Mouse (Mus musculus) stomach, embryonic 16.5 days (tissue): ENCODE data around the gene Cfap52. TPM values are rescaled to one million over a fixed set of nuclear protein-coding genes. Genes with fewer than 3 reads are reported as not detected.

Experiments used
- ATAC-seq: fragments of 200-750 bp; cut with Nextera tagmentation; 2 replicates; pipeline ENCODE4 v1.8.0; 2017; ENCODE audit warnings: moderate number of reproducible peaks, moderate TSS enrichment; ENCODE audit not compliant: insufficient read depth, low FRiP score
- H3K27ac ChIP-seq: fragments of 300-500 bp; sonication (generic); 2 replicates; pipeline ENCODE4 v1.5.1; 2014; ENCODE audit warnings: low read length
- H3K27me3 ChIP-seq: fragments of 300-500 bp; sonication (generic); 2 replicates; pipeline ENCODE4 v1.6.1; 2014; ENCODE audit warnings: low read length, control low read depth, mixed read lengths; ENCODE audit not compliant: control insufficient read depth, insufficient read depth
- H3K36me3 ChIP-seq: fragments of 300-500 bp; sonication (generic); 2 replicates; pipeline ENCODE4 v1.6.1; 2014; ENCODE audit warnings: low read length; ENCODE audit not compliant: control insufficient read depth, insufficient read depth
- H3K4me1 ChIP-seq: fragments of 300-500 bp; sonication (generic); 2 replicates; pipeline ENCODE4 v1.6.1; 2014; ENCODE audit warnings: low read length, control low read depth, mixed read lengths; ENCODE audit not compliant: control insufficient read depth, insufficient read depth
- H3K4me2 ChIP-seq: fragments of 300-500 bp; sonication (generic); 2 replicates; pipeline ENCODE4 v1.6.1; 2014; ENCODE audit warnings: low read depth, low read length, mixed read lengths
- H3K4me3 ChIP-seq: fragments of 300-500 bp; sonication (generic); replicated peaks from 2 replicates; pipeline ENCODE4 v1.5.1; 2014; ENCODE audit warnings: mild to moderate bottlenecking, low read length
- H3K9ac ChIP-seq: fragments of 300-500 bp; sonication (generic); 2 replicates; pipeline ENCODE4 v1.6.1; 2014; ENCODE audit warnings: low read length
- H3K9me3 ChIP-seq: fragments of 300-500 bp; sonication (generic); replicated peaks from 2 replicates; pipeline ENCODE4 v1.6.1; 2016; ENCODE audit warnings: low read length, control low read depth; ENCODE audit not compliant: control insufficient read depth
- WGBS: fragments of 180-500 bp; shearing (Covaris S2); extraction: QIAGEN DNeasy Blood & Tissue Kit; methylation state at CpG from one replicate; pipeline ENCODE4 v1.1.7; 2014; 5-methylcytosine and 5-hydroxymethylcytosine counted together
- polyA plus RNA-seq: library from polyadenylated mRNA; unstranded; fragments of >200 nt; fragmentation: Nextera tagmentation; extraction: Ambion mirVana; gene quantifications from 2 replicates; pipeline ENCODE4 v1.2.1, GENCODE M21; 2015

Cfap52 gene
- polyA plus RNA-seq, 1 experiment from 2014 or later = 0.83 TPM

- no peaks in the 10 kb centered on the region for H3K4me1 ChIP-seq
- H3K4me3 ChIP-seq = no peak overlapping the region
- no peak overlapping the region for H3K4me2 ChIP-seq
- H3K9ac ChIP-seq = no peak overlapping the region
- H3K36me3 ChIP-seq = no peaks in the 10 kb centered on the region
- ATAC-seq = no peak
- no peaks in the 10 kb centered on the region for H3K27me3 ChIP-seq
- H3K9me3 ChIP-seq = peaks cover 6% of the 10 kb centered on the region; the same call in 1 of the 2 replicates
- H3K27ac ChIP-seq = no peak overlapping the region
- 90% methylated on average over 2 of the region's 2 CpGs for WGBS
Measured at GRCm38 (mm10) chr11:67885921-67886320, 79.5 kb downstream of the Cfap52 start.

Other genes with a start within 250 kb of the Cfap52 start
- 0.93 and 0.97 TPM in 2 replicates for gene Glp2r, start 194.5 kb downstream of the Cfap52 start, polyA plus RNA-seq
- 0.53 TPM in 1 of 2 replicates, not detected in the other for gene Gsg1l2, start 191.0 kb downstream of the Cfap52 start, polyA plus RNA-seq
- 0.56 and 6.4 TPM in 2 replicates for gene Dhrs7c, start 167.5 kb downstream of the Cfap52 start, polyA plus RNA-seq
- 2.8 and 3.3 TPM in 2 replicates for gene Usp43, start 43.5 kb downstream of the Cfap52 start, polyA plus RNA-seq
- 62.1 and 69.7 TPM in 2 replicates for gene Stx8, start 542 bp upstream of the Cfap52 start, polyA plus RNA-seq